Mouse (Mus musculus) thymus, postnatal 4 days (tissue): Measurements from ENCODE around the gene Tmem14a.
A peak's percentile ranks its signal among the peaks of the same experiment; 100 is the strongest.
"Not testable (repeated sequence)": the region's sequence is repeated elsewhere in the genome, so short reads cannot be mapped to it uniquely, and the experiment has no call there.

Source experiments
- DNase-seq: peaks from one replicate; pipeline ENCODE4 v3.0.0; 2021

Gene Tmem14a

DNA sequence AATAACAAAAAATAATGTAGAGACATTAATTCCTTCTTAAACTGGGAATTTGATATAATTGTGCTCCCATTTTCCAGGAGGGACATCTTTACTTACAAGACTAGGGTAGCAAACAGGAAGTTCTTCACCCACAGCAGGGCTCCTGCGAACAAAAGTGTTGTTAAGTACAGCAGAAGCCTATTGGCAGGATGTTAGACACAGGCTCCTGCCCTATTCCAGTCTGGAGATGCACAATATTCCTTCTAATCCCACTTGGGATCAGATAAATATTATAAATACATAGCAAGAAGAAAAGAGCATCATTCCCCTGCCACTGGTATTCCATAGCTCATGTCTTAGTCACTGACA, 34.9 kb downstream of the Tmem14a start:
- no peak for DNase-seq

DNA sequence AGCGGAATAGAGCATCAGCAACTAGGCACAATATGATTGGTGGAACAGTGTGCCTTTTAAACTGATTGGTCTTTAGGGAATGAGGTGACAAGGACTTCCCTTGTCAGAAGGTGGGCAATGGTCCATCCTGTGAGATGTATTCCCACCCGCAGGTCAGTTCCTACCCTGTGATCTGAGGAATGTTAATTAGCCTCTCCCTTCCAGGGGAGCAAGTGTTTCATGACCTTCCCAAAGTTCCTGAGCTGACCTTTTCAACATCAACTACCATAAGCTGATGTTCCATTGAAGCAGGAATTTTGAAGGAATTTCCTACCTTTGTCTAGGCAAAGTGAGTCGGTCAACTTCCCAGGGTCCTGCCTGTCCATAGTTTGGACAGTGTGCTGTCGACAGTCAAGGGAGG, 35.5 kb downstream of the Tmem14a start:
- DNase-seq: no peak

DNA sequence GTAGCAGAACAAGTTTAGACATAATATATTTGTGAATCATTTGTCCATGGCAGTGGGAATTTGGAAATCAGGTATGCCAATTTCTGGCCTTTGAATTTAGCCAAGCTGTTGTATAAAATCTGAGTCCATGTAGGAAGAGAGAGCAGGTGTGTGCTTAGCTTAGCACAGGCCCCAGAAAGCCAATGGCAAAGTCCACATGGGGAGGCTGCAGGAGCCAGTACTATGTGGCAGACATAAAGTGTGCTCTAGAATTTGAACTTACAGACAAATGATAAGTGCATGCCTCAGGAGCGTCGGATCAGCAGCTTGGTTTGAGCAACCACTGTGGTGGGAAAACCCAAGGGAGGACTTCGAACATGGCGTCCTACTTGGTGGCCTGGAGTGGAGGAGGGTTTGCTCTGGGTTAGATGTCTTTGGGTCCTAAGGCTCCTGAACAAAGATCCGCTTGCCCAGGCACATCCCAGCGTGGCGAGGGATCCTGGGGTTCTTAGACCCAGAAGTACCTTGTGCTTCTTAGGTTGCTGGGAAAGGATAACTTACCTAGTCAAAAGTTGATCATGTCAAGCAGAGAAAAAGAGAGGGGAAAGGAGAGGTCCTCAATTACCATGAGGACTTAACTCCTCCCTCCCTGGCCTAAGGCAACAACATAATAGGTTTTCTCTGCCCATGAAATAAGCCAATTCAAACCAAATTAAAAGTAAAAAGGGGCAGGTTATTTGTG, 37.4 kb downstream of the Tmem14a start:
- no peak for DNase-seq

DNA sequence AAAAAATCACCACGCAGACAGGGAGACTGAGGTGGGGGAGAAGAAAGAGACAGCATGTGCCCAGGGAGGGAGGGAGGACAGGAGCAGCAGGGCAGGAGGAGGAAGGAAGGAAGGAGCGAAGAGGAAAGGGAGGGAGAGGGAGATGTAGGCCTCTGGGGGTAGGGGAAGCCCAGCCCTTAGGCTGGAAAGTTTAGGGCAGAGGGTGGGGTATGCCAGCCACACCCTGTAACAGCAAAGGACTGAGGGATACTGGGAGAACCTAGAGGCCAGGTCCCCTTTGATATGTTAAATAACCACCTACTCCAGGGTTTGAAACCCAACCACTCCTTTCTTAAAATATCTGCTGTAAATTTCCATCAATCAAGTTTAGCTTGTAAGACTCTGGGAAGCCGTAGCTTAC, 38.0 kb downstream of the Tmem14a start:
- DNase-seq: no peak

DNA sequence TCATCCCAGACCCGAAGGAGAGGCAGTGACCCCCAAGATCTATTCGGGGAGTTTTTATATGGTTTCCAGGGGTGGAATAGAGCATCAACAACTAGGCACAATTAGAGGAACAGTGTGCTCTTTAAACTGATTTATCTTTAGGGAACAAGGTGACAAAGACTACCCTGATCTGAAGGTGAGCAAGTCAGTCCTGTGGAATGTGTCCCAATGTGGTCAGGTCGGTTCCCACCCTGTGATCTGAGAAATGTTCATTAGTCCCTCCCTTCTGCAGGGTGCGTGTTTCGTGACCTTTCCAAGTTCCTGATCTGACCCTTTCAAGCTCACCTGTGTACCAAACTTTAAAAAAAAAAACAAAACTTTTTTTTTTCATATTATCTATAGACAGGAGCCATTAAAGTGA, 38.5 kb downstream of the Tmem14a start:
- DNase-seq: no peak

DNA sequence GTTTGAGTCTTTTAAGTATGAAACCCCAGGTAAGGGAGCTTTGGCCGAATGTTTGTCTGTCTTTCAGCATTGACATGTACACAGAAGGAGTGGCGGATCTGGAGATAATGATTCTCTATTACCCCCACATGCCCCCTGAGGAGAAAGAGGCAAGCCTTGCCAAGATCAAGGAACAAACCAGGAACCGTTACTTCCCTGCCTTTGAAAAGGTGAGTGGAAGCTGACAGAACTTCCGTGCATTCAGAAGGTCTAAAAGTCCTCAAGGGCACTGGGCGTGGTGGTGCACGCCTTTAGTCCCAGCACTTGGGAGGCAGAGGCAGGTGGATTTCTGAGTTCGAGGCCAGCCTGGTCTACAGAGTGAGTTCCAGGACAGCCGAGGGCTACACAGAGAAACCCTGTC, 41.6 kb downstream of the Tmem14a start:
- not testable (repeated sequence) for DNase-seq

DNA sequence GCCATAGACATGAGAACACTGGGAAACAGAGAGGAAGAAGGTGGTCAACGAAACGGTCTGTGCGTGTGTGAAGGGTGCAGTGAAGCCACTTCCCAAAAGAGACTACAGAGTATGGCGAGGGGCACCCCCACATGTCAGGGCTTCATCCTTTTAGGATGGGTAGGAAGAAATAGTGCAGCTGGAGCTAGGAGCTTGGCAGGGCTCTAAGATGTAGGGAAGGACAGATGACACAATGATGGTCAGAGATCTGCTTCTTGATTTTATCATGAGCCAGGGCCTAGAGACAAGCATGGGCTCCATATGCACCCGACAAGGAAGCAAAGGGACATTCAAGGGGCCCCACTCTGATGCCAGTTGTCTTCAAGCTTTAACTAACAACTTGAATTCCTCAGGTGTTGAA, 44.0 kb downstream of the Tmem14a start:
- no peak for DNase-seq

DNA sequence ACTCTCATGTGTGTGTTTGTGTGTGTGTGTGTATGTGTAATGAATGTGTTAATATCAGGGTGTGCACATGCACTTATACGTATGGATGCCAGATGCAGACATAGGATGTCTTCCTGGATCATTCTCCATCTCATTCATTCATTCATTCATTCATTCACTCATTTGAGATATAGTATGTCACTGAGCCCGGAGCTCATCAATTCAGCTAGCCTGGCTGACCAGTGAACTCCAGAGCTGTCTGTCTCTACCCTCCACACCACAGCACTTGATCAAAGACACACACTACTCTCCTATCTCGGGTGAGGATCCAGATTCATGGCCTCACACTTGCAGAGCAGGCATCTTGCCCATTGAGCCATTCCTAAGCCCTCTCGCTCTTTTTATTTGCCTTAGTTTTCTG, 45.6 kb downstream of the Tmem14a start:
- DNase-seq: no peak

DNA sequence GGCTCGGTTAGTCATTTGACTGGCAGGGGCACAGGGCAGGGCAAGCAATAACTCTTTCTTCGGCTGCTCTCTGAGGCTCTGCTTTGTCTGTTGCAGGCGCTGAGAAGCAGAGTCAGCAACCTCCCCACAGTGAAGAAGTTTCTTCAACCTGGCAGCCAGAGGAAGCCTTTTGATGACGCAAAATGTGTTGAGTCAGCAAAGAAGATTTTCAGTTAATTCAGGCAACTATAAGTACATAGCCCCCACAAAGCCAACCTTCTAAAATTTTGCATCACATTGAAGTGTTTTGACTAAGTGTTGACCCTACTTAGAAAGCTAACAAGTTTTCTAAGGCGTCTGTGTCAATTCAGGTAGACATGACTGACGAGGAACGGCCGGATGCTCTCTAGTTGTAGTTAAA, 46.4 kb downstream of the Tmem14a start:
- no peak for DNase-seq

DNA sequence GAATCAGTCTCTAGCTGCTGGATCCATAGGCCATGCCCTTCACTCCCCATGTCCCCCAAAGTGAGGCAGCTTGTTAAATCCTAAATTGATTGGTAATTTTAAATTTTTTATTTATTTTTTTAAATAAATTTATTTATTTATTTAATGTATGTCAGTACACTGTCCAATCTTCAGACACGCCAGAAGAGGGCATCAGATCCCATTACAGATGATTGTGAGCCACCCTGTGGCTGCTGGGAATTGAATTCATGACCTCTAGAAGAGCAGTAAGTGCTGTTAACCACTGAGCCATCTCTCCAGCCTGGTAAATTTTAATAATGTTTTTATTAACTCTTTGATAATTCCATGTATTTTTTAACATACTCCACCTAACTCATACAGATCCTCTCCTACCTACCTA, 48.4 kb downstream of the Tmem14a start:
- no peak for DNase-seq

DNA sequence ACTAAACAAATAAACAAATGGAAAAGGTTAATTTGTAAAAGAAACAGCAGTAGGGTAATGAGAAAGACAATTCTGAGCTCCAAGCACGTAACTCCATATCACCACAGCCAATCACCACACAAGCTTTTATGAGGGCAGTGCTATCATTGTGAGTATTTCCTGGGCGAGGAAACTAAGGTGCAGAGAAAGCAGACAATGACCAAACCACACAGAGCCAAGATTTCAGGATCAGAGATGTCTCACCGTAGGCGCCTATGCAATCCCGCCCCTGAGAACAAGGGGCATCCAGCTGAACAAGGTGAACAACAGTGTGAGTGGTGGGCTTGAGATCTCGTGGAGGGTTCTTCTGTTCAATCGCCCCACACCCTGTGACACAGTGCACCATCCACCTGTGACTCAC, 49.1 kb downstream of the Tmem14a start:
- not testable (repeated sequence) for DNase-seq

DNA sequence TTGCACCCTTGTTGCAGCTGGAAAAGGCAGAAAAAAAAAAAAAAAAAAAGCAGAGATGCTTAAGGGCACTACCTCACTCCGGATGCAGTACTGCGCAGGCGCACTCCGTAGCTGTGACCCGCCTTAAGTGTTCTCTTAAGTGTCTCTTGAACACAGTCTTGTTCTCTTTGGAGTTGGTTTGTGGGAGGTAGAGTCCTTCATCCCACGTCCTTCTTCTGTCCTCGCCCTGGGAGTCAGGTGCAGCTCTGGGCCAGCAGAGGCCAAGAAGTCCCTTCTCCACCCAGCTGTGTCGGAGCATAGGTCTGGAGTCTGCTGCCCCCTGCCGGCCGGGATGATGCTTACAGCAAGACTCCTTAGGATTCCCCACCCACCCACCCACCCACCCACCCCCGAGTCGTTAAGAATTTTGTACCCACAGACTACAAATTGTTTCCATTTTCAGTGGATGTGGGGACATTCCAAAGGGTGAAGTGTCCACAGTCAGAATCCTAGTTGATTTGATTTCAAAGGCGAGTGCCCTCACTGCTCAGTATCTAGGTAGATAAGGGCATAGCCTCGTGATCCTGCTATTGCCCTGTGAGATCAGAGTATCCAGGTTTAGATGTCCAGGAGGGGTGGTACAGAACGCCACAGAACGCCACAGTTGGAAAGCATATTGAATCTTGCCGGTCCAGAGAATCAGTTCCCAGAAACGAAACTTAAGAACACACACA, 53.1 kb downstream of the Tmem14a start:
- DNase-seq: peak; percentile 93

DNA sequence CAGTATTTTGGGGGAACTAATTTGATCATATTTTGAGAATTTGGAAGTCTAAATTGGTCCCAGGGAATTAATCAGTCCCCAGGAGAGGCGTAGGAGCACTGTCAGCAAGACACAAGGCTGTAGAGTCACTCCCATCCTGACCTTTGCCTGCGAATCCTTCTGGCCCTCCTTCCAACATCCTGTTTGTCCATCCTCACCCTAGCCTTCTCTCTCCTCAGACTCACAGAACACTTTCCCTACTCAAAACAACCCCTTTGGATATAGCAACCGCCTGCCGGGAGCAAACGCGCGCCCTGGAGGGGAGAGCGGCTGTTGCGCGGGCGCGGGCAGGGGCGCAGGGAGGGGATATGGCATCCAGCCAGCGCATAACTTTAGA, 53.7 kb downstream of the Tmem14a start:
- DNase-seq: peak; percentile 54

DNA sequence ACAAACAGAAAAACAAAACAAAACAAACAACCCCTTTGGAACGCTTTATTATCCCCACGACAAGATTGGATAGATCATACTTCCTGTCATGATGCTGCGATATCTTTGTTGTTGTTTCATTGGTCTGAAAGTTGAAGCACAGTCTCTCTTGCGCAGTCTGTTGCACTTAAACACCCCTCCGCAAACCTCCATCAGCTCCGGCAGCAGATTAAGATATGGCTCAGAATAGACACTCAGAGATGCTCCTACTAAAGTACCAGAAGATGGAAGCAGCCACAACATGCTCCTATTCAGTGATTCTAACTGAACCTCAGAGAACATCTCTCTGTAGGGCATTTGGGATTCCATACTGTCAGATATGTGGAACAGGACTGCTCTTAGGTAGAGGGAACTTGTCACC, 54.7 kb downstream of the Tmem14a start:
- DNase-seq: no peak

DNA sequence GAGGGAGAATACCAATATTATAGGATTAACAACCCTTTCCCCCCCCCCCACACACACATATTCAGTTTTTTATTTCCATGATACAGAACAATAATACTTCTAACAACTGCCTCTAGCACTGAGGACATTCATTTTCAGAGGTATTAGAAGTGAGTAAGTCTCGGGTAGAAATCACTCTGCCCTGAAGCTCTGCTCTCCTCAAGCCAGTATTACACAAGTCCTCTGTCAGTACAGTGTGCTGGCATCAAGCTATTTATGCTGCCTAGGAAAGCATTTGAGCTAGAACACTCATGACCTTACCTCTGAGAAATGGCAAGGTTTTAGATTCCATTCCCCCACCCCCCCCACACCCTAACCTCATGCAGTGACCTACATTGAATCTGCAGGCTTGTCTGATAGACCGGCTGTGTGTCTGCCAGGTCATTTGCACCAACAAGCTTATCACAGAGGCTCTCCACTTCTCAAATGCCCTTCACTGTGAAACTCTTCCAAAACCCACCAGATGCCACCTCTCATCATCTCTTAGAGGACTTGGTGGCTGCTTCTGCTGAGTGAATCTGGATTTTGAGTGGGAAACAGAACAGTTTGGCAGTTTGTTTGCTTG, 56.2 kb downstream of the Tmem14a start:
- no peak for DNase-seq

DNA sequence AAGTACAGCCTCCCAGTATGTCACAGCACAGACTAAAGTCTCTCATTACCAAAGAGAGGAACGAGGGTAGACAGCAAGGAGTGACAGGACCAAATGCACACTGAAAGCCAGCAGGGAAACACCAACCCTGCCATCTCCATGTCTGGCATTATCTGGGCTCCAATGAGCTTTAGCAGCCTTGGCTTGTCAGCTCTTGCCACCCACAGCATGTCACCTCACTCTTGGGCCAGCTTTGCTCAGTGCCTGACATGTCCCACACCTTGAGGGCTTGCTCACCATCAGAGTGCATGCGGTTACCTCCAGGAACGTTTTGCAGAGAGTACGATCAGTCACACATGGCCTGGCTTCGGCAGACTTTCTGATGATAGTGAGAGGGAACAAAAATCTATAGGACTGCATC, 57.0 kb downstream of the Tmem14a start:
- DNase-seq: not testable (repeated sequence)

DNA sequence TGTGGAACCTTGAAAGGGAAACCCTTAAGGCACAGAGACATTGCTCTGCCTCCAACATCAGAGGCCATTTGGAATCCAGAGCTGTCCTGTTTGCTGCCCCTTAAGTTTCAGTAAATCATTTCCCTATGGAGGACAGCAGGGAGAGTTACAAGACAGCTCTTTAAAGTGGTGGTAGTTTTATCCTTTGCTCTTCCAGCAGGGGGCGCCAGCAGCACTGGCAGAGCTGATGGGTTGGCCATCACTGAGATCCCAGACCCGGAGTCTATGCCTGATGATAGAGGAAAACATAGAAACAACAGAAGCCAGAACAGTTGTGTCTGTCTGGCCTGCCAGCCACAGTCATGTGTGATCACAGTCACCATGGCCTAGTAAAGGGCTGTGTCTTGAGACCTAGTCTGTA, 57.8 kb downstream of the Tmem14a start:
- DNase-seq: not testable (repeated sequence)
